Mouse (Mus musculus): ENCODE data around the gene Slc6a8.

DNA sequence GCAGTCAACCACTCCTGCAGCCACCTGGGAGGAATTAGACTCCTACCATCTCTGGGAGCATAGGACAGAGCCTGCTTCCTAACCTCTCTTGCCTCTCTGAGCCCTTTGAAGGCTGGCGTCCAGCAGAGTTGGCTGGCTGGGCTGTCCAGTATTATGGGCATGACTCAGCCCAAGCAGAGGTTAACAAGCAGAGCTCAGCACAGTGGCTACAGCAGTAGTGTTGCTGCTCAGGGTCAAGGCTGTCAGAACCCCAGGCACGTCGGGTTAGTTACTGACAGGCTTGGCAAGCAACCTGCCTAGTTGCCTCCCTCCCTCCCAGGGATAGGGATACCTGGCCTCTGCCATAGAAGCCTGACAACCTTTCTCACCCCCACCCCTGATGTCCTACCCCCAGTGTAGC lies 45.3 kb downstream of the Slc6a8 start:
- no peak for TF ChIP-seq MYOG (IDR thresholded peaks at IDR 0.05; ENCODE audit: control insufficient read depth, extremely low read depth, insufficient read length)
- no peak for TF ChIP-seq CEBPB (IDR thresholded peaks at IDR 0.05; ENCODE audit: low read depth)
- no peak for TF ChIP-seq CTCF (IDR thresholded peaks at IDR 0.05; ENCODE audit: control insufficient read depth, insufficient read depth, insufficient read length)
- TF ChIP-seq MAX (IDR thresholded peaks at IDR 0.05): no peak
- no peak for TF ChIP-seq MYOD1 (IDR thresholded peaks at IDR 0.05; ENCODE audit: control insufficient read depth, insufficient read length, low read depth)
